Mouse (Mus musculus) forebrain, embryonic 11.5 days (tissue): ENCODE measurements around the gene Adamts12. TPM values are rescaled to one million over a fixed set of nuclear protein-coding genes. Genes with fewer than 3 reads are reported as not detected.

Experiments
- ATAC-seq: fragments of 200-750 bp; cut with Nextera tagmentation; replicated peaks from 2 replicates; pipeline ENCODE4 v1.8.0; 2017; ENCODE audit warnings: moderate TSS enrichment; ENCODE audit not compliant: low FRiP score
- DNase-seq: peaks from one replicate; pipeline ENCODE4 v3.0.0-alpha.2; 2017; ENCODE audit warnings: low spot score
- H3K27ac ChIP-seq: fragments of 300-500 bp; sonication (generic); 2 replicates; pipeline ENCODE4 v1.5.1; 2014; ENCODE audit warnings: low read depth, low read length
- H3K27me3 ChIP-seq: fragments of 300-500 bp; sonication (generic); 2 replicates; pipeline ENCODE4 v1.6.1; 2014; ENCODE audit warnings: mild to moderate bottlenecking, low read length, mixed read lengths; ENCODE audit not compliant: control insufficient read depth, insufficient read depth
- H3K36me3 ChIP-seq: fragments of 300-500 bp; sonication (generic); 2 replicates; pipeline ENCODE4 v1.6.1; 2014; ENCODE audit warnings: mild to moderate bottlenecking, low read length, moderate library complexity, mixed read lengths; ENCODE audit not compliant: control insufficient read depth, insufficient read depth
- H3K4me1 ChIP-seq: fragments of 300-500 bp; sonication (generic); replicated peaks from 2 replicates; pipeline ENCODE4 v1.6.1; 2014; ENCODE audit warnings: low read length, mixed read lengths; ENCODE audit not compliant: control insufficient read depth, insufficient read depth
- H3K4me2 ChIP-seq: fragments of 300-500 bp; sonication (generic); 2 replicates; pipeline ENCODE4 v1.6.1; 2014; ENCODE audit warnings: low read depth, mild to moderate bottlenecking, low read length, moderate library complexity, mixed read lengths; ENCODE audit not compliant: severe bottlenecking
- H3K4me3 ChIP-seq: fragments of 300-500 bp; sonication (generic); 2 replicates; pipeline ENCODE4 v1.5.1; 2014; ENCODE audit warnings: low read depth, low read length
- H3K9ac ChIP-seq: fragments of 300-500 bp; sonication (generic); 2 replicates; pipeline ENCODE4 v1.6.1; 2014; ENCODE audit warnings: low read length
- H3K9me3 ChIP-seq: fragments of 300-500 bp; sonication (generic); 2 replicates; pipeline ENCODE4 v1.6.1; 2016; ENCODE audit warnings: low read length, mixed read lengths; ENCODE audit not compliant: control insufficient read depth
- WGBS: fragments of 180-500 bp; shearing (Covaris S2); extraction: QIAGEN DNeasy Blood & Tissue Kit; methylation state at CpG from one replicate; pipeline ENCODE4 v1.1.7; 2014; 5-methylcytosine and 5-hydroxymethylcytosine counted together
- polyA plus RNA-seq: library from polyadenylated mRNA; unstranded; fragments of >200 nt; fragmentation: Nextera tagmentation; extraction: Ambion mirVana; gene quantifications from 2 replicates; pipeline ENCODE4 v1.2.1, GENCODE M21; 2014

The Adamts12 gene
- polyA plus RNA-seq, 1 experiment from 2014 or later, result 2.1 TPM

- no peak overlapping the region for H3K9ac ChIP-seq
- no peaks in the 10 kb centered on the region for H3K4me1 ChIP-seq
- no peaks in the 10 kb centered on the region for H3K9me3 ChIP-seq
- H3K27ac ChIP-seq, result no peak overlapping the region
- no peak for DNase-seq
- H3K27me3 ChIP-seq, result no peaks in the 10 kb centered on the region
- 79% methylated on average over 7 of the region's 7 CpGs for WGBS
- H3K36me3 ChIP-seq, result no peaks in the 10 kb centered on the region
- no peak for ATAC-seq
- H3K4me3 ChIP-seq, result no peak overlapping the region
- no peak overlapping the region for H3K4me2 ChIP-seq
Measured at GRCm38 (mm10) chr15:11339467-11340180, 275.0 kb downstream of the Adamts12 start.

GRCm38 (mm10) chr15:11355865-11356264 lies 291.3 kb downstream of the Adamts12 start:
- no peak for DNase-seq
- Histone ChIP-seq H3K4me3 (no peak overlapping the region), H3K4me2 (no peak overlapping the region), H3K27me3 (no peaks in the 10 kb centered on the region), H3K36me3 (no peaks in the 10 kb centered on the region), H3K9ac (no peak overlapping the region), H3K4me1 (no peaks in the 10 kb centered on the region), H3K9me3 (no peaks in the 10 kb centered on the region), H3K27ac (no peak overlapping the region)
- no peak for ATAC-seq
- 71% methylated on average over 3 of the region's 3 CpGs for WGBS

- no peak for DNase-seq
- H3K4me1 ChIP-seq, result no peaks in the 10 kb centered on the region
- no peaks in the 10 kb centered on the region for H3K9me3 ChIP-seq
- no peak overlapping the region for H3K9ac ChIP-seq
- H3K27ac ChIP-seq, result no peak overlapping the region
- no peak overlapping the region for H3K4me3 ChIP-seq
- H3K4me2 ChIP-seq, result no peak overlapping the region
- WGBS, result 96% methylated on average over 2 of the region's 2 CpGs
- no peak for ATAC-seq
- H3K36me3 ChIP-seq, result no peaks in the 10 kb centered on the region
- H3K27me3 ChIP-seq, result no peaks in the 10 kb centered on the region
Measured at GRCm38 (mm10) chr15:11357501-11357900, 292.9 kb downstream of the Adamts12 start.

GRCm38 (mm10) chr15:11360888-11361287 lies 296.3 kb downstream of the Adamts12 start:
- ATAC-seq (no peak), DNase-seq (no peak)
- Histone ChIP-seq H3K36me3 (no peaks in the 10 kb centered on the region), H3K4me2 (no peak overlapping the region), H3K27me3 (no peaks in the 10 kb centered on the region), H3K4me1 (no peaks in the 10 kb centered on the region), H3K4me3 (no peak overlapping the region), H3K9ac (no peak overlapping the region), H3K27ac (no peak overlapping the region), H3K9me3 (no peaks in the 10 kb centered on the region)
- WGBS, result 85% methylated on average over 1 of the region's 1 CpGs

- ATAC-seq (no peak), DNase-seq (no peak)
- Histone ChIP-seq H3K4me3 (no peak overlapping the region), H3K36me3 (no peaks in the 10 kb centered on the region), H3K4me1 (no peaks in the 10 kb centered on the region), H3K9ac (no peak overlapping the region), H3K27me3 (no peaks in the 10 kb centered on the region), H3K9me3 (no peaks in the 10 kb centered on the region), H3K4me2 (no peak overlapping the region), H3K27ac (no peak overlapping the region)
- WGBS, result 86% methylated on average over 5 of the region's 5 CpGs
Measured at GRCm38 (mm10) chr15:11361824-11362223, 297.2 kb downstream of the Adamts12 start.

GRCm38 (mm10) chr15:11364112-11364511 lies 299.5 kb downstream of the Adamts12 start:
- ATAC-seq, result no peak
- no peak overlapping the region for H3K27ac ChIP-seq
- H3K27me3 ChIP-seq, result no peaks in the 10 kb centered on the region
- DNase-seq, result no peak
- no peak overlapping the region for H3K4me3 ChIP-seq
- H3K4me1 ChIP-seq, result no peaks in the 10 kb centered on the region
- H3K36me3 ChIP-seq, result no peaks in the 10 kb centered on the region
- no peak overlapping the region for H3K9ac ChIP-seq
- H3K4me2 ChIP-seq, result no peak overlapping the region
- H3K9me3 ChIP-seq, result no peaks in the 10 kb centered on the region
- 61% methylated on average over 2 of the region's 2 CpGs for WGBS

- H3K27me3 ChIP-seq, result no peaks in the 10 kb centered on the region
- H3K4me3 ChIP-seq, result no peak overlapping the region
- no peaks in the 10 kb centered on the region for H3K4me1 ChIP-seq
- WGBS, result 93% methylated on average over 1 of the region's 1 CpGs
- DNase-seq, result no peak
- H3K9me3 ChIP-seq, result no peaks in the 10 kb centered on the region
- no peak overlapping the region for H3K27ac ChIP-seq
- H3K9ac ChIP-seq, result no peak overlapping the region
- no peak overlapping the region for H3K4me2 ChIP-seq
- no peaks in the 10 kb centered on the region for H3K36me3 ChIP-seq
- ATAC-seq, result no peak
Measured at GRCm38 (mm10) chr15:11364795-11365194, 300.2 kb downstream of the Adamts12 start.

- Histone ChIP-seq H3K4me2 (no peak overlapping the region), H3K27me3 (no peaks in the 10 kb centered on the region), H3K9ac (no peak overlapping the region), H3K36me3 (no peaks in the 10 kb centered on the region), H3K9me3 (no peaks in the 10 kb centered on the region), H3K27ac (no peak overlapping the region), H3K4me3 (no peak overlapping the region), H3K4me1 (no peaks in the 10 kb centered on the region)
- 77% methylated on average over 3 of the region's 3 CpGs for WGBS
- ATAC-seq, result no peak
- no peak for DNase-seq
Measured at GRCm38 (mm10) chr15:11369572-11369971, 305.0 kb downstream of the Adamts12 start.

- H3K4me3 ChIP-seq, result no peak overlapping the region
- no peaks in the 10 kb centered on the region for H3K4me1 ChIP-seq
- no peaks in the 10 kb centered on the region for H3K27me3 ChIP-seq
- no peak overlapping the region for H3K4me2 ChIP-seq
- no peak overlapping the region for H3K27ac ChIP-seq
- no peak overlapping the region for H3K9ac ChIP-seq
- DNase-seq (no peak), ATAC-seq (no peak)
- no peaks in the 10 kb centered on the region for H3K36me3 ChIP-seq
- WGBS, result 90% methylated on average over 7 of the region's 7 CpGs
- no peaks in the 10 kb centered on the region for H3K9me3 ChIP-seq
Measured at GRCm38 (mm10) chr15:11370477-11371085, 306.0 kb downstream of the Adamts12 start.
